Mouse (Mus musculus) forebrain, embryonic 10.5 days (tissue): ENCODE results near the gene Ifit1bl2. TPM values are rescaled to one million over a fixed set of nuclear protein-coding genes. Genes with fewer than 3 reads are reported as not detected.
"Not testable (repeated sequence)": the region's sequence is repeated elsewhere in the genome, so short reads cannot be mapped to it uniquely, and the experiment has no call there.

Experiments
- DNase-seq: peaks from one replicate; pipeline ENCODE4 v3.0.0-alpha.2; 2017; ENCODE audit warnings: low spot score; ENCODE audit errors: extremely low spot score
- H3K27ac ChIP-seq: fragments of 300-500 bp; sonication (generic); 2 replicates; pipeline ENCODE4 v1.5.1; 2016; ENCODE audit warnings: mild to moderate bottlenecking
- H3K27me3 ChIP-seq: fragments of 300-500 bp; sonication (generic); 2 replicates; pipeline ENCODE4 v1.6.1; 2016; ENCODE audit warnings: mild to moderate bottlenecking; ENCODE audit not compliant: poor library complexity, severe bottlenecking
- H3K36me3 ChIP-seq: fragments of 300-500 bp; sonication (generic); replicated peaks from 2 replicates; pipeline ENCODE4 v1.6.1; 2016; ENCODE audit warnings: mild to moderate bottlenecking, moderate library complexity
- H3K4me1 ChIP-seq: fragments of 300-500 bp; sonication (generic); 2 replicates; pipeline ENCODE4 v1.6.1; 2016
- H3K4me3 ChIP-seq: fragments of 300-500 bp; sonication (generic); 2 replicates; pipeline ENCODE4 v1.5.1; 2016; ENCODE audit warnings: mild to moderate bottlenecking, moderate library complexity
- H3K9me3 ChIP-seq: fragments of 300-500 bp; sonication (generic); 2 replicates; pipeline ENCODE4 v1.6.1; 2016; ENCODE audit warnings: mild to moderate bottlenecking, moderate library complexity
- WGBS: fragments of 180-500 bp; shearing (Covaris S2); methylation state at CpG from one replicate; pipeline ENCODE4 v1.1.7; 2016; 5-methylcytosine and 5-hydroxymethylcytosine counted together
- polyA plus RNA-seq: library from polyadenylated mRNA; unstranded; fragments of >200 nt; fragmentation: Nextera tagmentation; extraction: Ambion mirVana; gene quantifications from 2 replicates; pipeline ENCODE4 v1.2.1, GENCODE M21; 2016

Gene Ifit1bl2
- polyA plus RNA-seq, 1 experiment from 2014 or later: not detected

DNA sequence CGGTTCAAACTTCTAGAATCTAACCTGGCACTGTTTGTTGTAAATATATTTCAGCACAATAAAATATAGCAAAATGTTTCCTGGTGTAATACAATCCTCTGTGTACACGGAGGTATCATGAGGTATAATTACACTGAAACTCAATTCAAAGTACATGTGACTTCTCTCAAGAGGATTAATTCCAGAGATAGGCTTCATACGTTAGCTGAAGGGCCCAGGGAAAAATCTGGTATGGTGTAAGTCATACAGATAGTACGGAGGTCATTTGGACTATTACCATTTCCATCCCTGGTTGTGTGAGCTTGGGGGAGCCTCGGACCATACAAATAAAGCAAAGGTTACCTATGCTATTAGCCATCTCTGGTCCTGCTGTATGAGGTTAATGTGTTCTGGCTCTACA lies 2.1 kb upstream of the Ifit1bl2 start:
- Histone ChIP-seq H3K36me3 (no peaks in the 10 kb centered on the region), H3K27me3 (no peaks in the 10 kb centered on the region), H3K9me3 (no peaks in the 10 kb centered on the region), H3K4me3 (no peak overlapping the region), H3K4me1 (no peaks in the 10 kb centered on the region), H3K27ac (no peak overlapping the region)
- 85% methylated on average over 5 of the region's 5 CpGs for WGBS
- DNase-seq: no peak

DNA sequence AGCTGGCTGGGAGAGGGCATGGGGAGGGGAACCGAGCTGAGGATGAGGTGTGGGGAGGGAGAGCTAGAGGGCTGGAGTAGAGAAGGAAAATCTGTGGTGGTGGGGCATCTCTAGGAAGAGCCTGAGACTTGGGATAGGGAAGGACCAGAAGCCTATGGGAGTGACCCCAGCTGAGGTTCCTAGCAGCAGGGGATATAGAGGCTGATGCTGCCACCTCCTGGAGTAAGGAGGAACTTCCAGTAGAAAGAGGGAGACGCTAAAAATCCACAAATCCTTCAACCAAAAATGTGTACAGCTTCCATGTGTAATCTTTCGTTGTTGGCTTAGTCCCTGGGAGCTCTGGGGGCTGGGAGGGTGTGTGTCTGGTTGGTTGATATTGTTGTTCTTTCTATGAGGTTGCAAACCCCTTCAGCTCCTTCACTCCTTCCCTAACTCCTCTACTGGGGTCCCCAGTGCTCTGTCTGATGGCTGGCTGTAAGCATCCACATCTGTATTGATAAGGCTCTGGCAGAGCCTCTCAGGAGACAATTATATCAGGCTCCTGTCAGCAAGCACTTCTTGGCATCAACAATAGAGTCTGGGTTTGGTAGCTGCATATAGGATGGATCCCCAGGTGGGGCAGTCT lies 3.5 kb downstream of the Ifit1bl2 start:
- no peaks in the 10 kb centered on the region for H3K4me1 ChIP-seq
- no peaks in the 10 kb centered on the region for H3K36me3 ChIP-seq
- H3K27ac ChIP-seq: no peak overlapping the region
- H3K4me3 ChIP-seq: no peak overlapping the region
- peak; percentile 50 for DNase-seq
- H3K9me3 ChIP-seq: no peaks in the 10 kb centered on the region
- H3K27me3 ChIP-seq: no peaks in the 10 kb centered on the region
- 19% methylated on average over 3 of the region's 3 CpGs for WGBS

DNA sequence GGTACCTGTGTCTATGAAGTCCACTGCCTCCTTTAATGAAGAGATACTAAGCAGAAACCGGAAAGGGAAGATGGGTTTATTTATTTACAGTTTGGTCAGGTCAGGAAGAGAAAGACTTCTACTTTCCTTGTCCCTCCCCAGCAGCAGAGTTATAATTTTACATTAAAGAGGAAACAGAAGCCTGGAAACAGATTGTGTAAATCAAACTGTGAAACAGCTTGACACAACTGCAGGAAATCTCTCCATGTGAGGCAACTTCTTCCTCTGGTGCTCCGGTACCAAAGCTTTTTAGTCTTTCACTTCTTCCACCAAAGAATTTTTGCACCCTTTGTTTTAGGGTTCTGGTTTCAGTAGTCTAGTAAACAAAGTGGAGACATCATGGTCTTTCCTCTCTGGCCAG lies 7.1 kb downstream of the Ifit1bl2 start:
- Histone ChIP-seq H3K27ac (no peak overlapping the region), H3K36me3 (no peaks in the 10 kb centered on the region), H3K4me1 (no peaks in the 10 kb centered on the region), H3K9me3 (no peaks in the 10 kb centered on the region), H3K27me3 (no peaks in the 10 kb centered on the region), H3K4me3 (no peak overlapping the region)
- no peak for DNase-seq
- 86% methylated on average over 2 of the region's 2 CpGs for WGBS

DNA sequence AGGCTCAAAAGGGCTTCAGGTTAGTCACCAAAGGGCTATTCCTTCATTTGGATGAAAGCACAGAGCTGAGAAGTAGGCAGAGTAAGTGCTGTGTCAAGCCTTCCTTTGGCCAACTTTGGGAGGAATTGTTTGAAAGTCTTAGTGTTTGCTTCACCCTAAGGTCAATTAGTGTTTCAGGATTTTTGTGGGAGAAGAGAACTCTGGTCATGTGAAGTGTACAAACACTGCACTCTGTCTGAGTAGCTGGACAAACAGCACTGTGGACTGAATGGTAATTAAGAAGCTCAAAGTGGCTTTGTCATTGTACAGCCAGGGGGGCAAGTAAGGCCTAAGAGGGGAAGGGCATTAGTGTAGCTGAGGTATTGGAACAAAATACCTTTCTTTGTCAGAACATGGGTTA lies 9.1 kb downstream of the Ifit1bl2 start:
- no peaks in the 10 kb centered on the region for H3K9me3 ChIP-seq
- H3K27me3 ChIP-seq: no peaks in the 10 kb centered on the region
- H3K27ac ChIP-seq: no peak overlapping the region
- no peaks in the 10 kb centered on the region for H3K4me1 ChIP-seq
- no peaks in the 10 kb centered on the region for H3K36me3 ChIP-seq
- DNase-seq: no peak
- H3K4me3 ChIP-seq: no peak overlapping the region

GRCm38 (mm10) chr19:34627496-34627895 lies 13.0 kb downstream of the Ifit1bl2 start:
- Histone ChIP-seq H3K27ac (no peak overlapping the region), H3K4me1 (no peaks in the 10 kb centered on the region), H3K27me3 (no peaks in the 10 kb centered on the region), H3K9me3 (no peaks in the 10 kb centered on the region), H3K4me3 (no peak overlapping the region), H3K36me3 (no peaks in the 10 kb centered on the region)
- 84% methylated on average over 2 of the region's 2 CpGs for WGBS
- DNase-seq: no peak

DNA sequence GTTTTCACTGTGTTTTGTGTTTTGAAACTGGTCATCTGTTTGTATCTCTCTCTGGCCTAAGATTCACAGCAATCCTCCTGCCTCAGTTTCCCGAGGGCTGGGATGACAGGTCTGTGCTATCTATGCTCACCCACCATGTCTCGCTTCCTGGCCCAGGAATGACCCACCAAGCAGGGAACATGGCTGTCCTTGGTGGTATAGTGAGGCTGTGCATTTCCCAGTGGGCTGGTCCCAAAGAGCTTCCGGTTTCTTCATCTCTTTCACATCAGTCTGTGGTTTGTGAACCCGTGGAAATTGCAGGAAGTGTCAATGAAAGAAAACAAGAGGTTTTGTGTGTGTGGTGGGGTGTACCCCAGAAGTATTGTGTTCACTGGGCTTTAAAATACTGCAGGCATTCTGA lies 15.9 kb downstream of the Ifit1bl2 start:
- WGBS: 85% methylated on average over 4 of the region's 4 CpGs
- DNase-seq: no peak
- Histone ChIP-seq H3K4me1 (no peaks in the 10 kb centered on the region), H3K27me3 (no peaks in the 10 kb centered on the region), H3K27ac (no peak overlapping the region), H3K4me3 (no peak overlapping the region), H3K36me3 (no peaks in the 10 kb centered on the region), H3K9me3 (no peaks in the 10 kb centered on the region)

GRCm38 (mm10) chr19:34623781-34624180 lies 16.8 kb downstream of the Ifit1bl2 start:
- H3K27ac ChIP-seq: no peak overlapping the region
- no peaks in the 10 kb centered on the region for H3K27me3 ChIP-seq
- no peaks in the 10 kb centered on the region for H3K9me3 ChIP-seq
- DNase-seq: no peak
- no peaks in the 10 kb centered on the region for H3K4me1 ChIP-seq
- H3K4me3 ChIP-seq: no peak overlapping the region
- WGBS: 98% methylated on average over 6 of the region's 6 CpGs
- no peaks in the 10 kb centered on the region for H3K36me3 ChIP-seq

- no peaks in the 10 kb centered on the region for H3K4me1 ChIP-seq
- H3K4me3 ChIP-seq: no peak overlapping the region
- no peak overlapping the region for H3K27ac ChIP-seq
- DNase-seq: no peak
- WGBS: 97% methylated on average over 5 of the region's 5 CpGs
- no peaks in the 10 kb centered on the region for H3K36me3 ChIP-seq
- no peaks in the 10 kb centered on the region for H3K27me3 ChIP-seq
- H3K9me3 ChIP-seq: no peaks in the 10 kb centered on the region
Measured at GRCm38 (mm10) chr19:34620871-34621270, 19.7 kb downstream of the Ifit1bl2 start.

- not testable (repeated sequence) for H3K27ac ChIP-seq, H3K27me3 ChIP-seq, H3K4me3 ChIP-seq, H3K36me3 ChIP-seq, DNase-seq, H3K4me1 ChIP-seq, H3K9me3 ChIP-seq
- 87% methylated on average over 5 of the region's 11 CpGs for WGBS
Measured at GRCm38 (mm10) chr19:34612243-34613001, 28.1 kb downstream of the Ifit1bl2 start.

DNA sequence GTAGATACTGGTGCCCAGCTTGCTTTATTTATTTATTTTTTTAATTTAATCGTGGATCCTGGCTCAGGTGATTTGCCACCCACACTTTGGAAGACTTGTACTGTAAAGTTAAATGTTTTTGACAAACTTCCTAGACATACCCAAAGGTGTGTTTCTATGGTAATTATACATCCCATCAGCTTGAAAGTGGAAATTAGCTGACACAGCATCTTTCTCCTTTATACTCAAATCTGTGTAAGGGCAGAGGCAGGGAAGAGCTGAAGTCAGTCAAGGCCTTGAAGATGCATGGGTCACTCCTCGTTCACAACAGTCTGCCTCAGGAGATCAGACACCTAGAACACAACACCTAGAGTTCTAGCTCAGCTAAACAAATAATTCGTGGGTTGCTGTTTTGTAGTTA lies 30.4 kb downstream of the Ifit1bl2 start:
- not testable (repeated sequence) for H3K4me1 ChIP-seq, H3K27ac ChIP-seq, H3K27me3 ChIP-seq, H3K36me3 ChIP-seq, H3K4me3 ChIP-seq, DNase-seq, H3K9me3 ChIP-seq
- WGBS: 83% methylated on average over 3 of the region's 3 CpGs

GRCm38 (mm10) chr19:34607237-34608051 lies 33.1 kb downstream of the Ifit1bl2 start, which contains the start of gene Ifit3b:
Gene Ifit3b, plus strand, starts transcription at chr19:34607970.
- H3K27me3 ChIP-seq, H3K4me1 ChIP-seq, H3K4me3 ChIP-seq, H3K9me3 ChIP-seq, H3K36me3 ChIP-seq, H3K27ac ChIP-seq, DNase-seq: not testable (repeated sequence)
- WGBS: 65% methylated on average over 4 of the region's 4 CpGs

DNA sequence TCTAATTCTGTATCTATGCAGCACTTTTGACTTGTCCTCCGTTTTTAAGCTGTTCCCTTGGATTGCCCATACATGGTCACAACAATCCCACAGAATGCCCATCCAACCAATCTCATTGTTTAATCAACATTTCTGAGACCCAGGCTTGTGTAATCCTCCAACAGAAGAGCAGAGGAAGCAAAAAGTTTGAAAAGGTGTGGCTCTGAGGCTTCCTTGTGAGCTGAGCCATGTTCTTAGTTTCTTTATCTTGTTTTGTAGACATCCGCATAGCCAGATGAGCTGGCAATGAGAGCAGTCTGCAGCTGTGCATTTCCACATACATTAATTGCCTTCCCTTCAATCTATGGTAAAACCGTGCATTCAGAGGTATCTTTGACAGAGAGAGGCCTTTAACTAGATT lies 35.1 kb downstream of the Ifit1bl2 start:
- H3K36me3 ChIP-seq: no peaks in the 10 kb centered on the region
- H3K4me3 ChIP-seq: no peak overlapping the region
- H3K27ac ChIP-seq: no peak overlapping the region
- 85% methylated on average over 3 of the region's 3 CpGs for WGBS
- DNase-seq: no peak
- H3K9me3 ChIP-seq: no peaks in the 10 kb centered on the region
- no peaks in the 10 kb centered on the region for H3K4me1 ChIP-seq
- no peaks in the 10 kb centered on the region for H3K27me3 ChIP-seq

GRCm38 (mm10) chr19:34601888-34602287 lies 38.7 kb downstream of the Ifit1bl2 start, which contains the start of gene Ifit1bl1:
Gene Ifit1bl1, minus strand, starts transcription at chr19:34601956.
- not testable (repeated sequence) for H3K27ac ChIP-seq, H3K4me1 ChIP-seq, H3K4me3 ChIP-seq, H3K36me3 ChIP-seq, H3K27me3 ChIP-seq, H3K9me3 ChIP-seq, DNase-seq
- 68% methylated on average over 1 of the region's 1 CpGs for WGBS
